Mouse (Mus musculus) heart, embryonic 14.5 days (tissue): Measurements from ENCODE around the gene Bcat1. TPM values are rescaled to one million over a fixed set of nuclear protein-coding genes. Genes with fewer than 3 reads are reported as not detected.

ENCODE experiments used
- ATAC-seq: fragments of 200-750 bp; cut with Nextera tagmentation; 2 replicates; pipeline ENCODE4 v1.8.0; 2017; ENCODE audit warnings: low read depth, moderate TSS enrichment; ENCODE audit not compliant: insufficient number of reproducible peaks, insufficient read depth, low FRiP score
- H3K27ac ChIP-seq, 2 experiments: fragments of 200-500 bp in 1 of 2; fragments of 300-500 bp in 1 of 2; sonication (generic) in 1 of 2; replicated peaks in 1 of 2; 2 replicates each; pipeline ENCODE4 v1.5.1; 2012 to 2014; ENCODE audit warnings: low read depth in 2 of 2, low read length in 2 of 2, control low read depth in 1 of 2, mild to moderate bottlenecking in 1 of 2, mixed read lengths in 1 of 2; ENCODE audit not compliant: control insufficient read depth in 1 of 2, insufficient read depth in 1 of 2
- H3K27me3 ChIP-seq: fragments of 300-500 bp; sonication (generic); 2 replicates; pipeline ENCODE4 v1.6.1; 2014; ENCODE audit warnings: mild to moderate bottlenecking, low read length, control low read depth; ENCODE audit not compliant: control insufficient read depth, insufficient read depth
- H3K36me3 ChIP-seq: fragments of 300-500 bp; sonication (generic); 2 replicates; pipeline ENCODE4 v1.6.1; 2014; ENCODE audit warnings: mild to moderate bottlenecking, control low read depth, low read length, mixed read lengths; ENCODE audit not compliant: control insufficient read depth, insufficient read depth
- H3K4me1 ChIP-seq, 2 experiments: fragments of 200-500 bp in 1 of 2; fragments of 300-500 bp in 1 of 2; sonication (generic) in 1 of 2; 2 replicates each; pipeline ENCODE4 v1.6.1; 2012 to 2014; ENCODE audit warnings: low read length in 2 of 2, control low read depth in 1 of 2, mixed read lengths in 1 of 2; ENCODE audit not compliant: control insufficient read depth in 2 of 2, insufficient read depth in 2 of 2
- H3K4me2 ChIP-seq: fragments of 300-500 bp; sonication (generic); 2 replicates; pipeline ENCODE4 v1.6.1; 2014; ENCODE audit warnings: mild to moderate bottlenecking, low read length
- H3K4me3 ChIP-seq, 2 experiments: fragments of 200-500 bp in 1 of 2; fragments of 300-500 bp in 1 of 2; sonication (generic) in 1 of 2; 2 replicates each; pipeline ENCODE4 v1.5.1; 2012 to 2014; ENCODE audit warnings: low read length in 2 of 2, mild to moderate bottlenecking in 2 of 2, control low read depth in 1 of 2, low read depth in 1 of 2, moderate library complexity in 1 of 2; ENCODE audit not compliant: control insufficient read depth in 1 of 2, insufficient read depth in 1 of 2
- H3K9ac ChIP-seq: fragments of 300-500 bp; sonication (generic); 2 replicates; pipeline ENCODE4 v1.6.1; 2014; ENCODE audit warnings: mild to moderate bottlenecking, low read length
- H3K9me3 ChIP-seq: fragments of 300-500 bp; sonication (generic); 2 replicates; pipeline ENCODE4 v1.6.1; 2016; ENCODE audit warnings: low read length, control low read depth; ENCODE audit not compliant: control insufficient read depth
- WGBS: fragments of 180-500 bp; shearing (Covaris S2); extraction: QIAGEN DNeasy Blood & Tissue Kit; methylation state at CpG from one replicate; pipeline ENCODE4 v1.1.7; 2014; 5-methylcytosine and 5-hydroxymethylcytosine counted together
- polyA plus RNA-seq: library from polyadenylated mRNA; unstranded; fragments of >200 nt; fragmentation: Nextera tagmentation; extraction: Ambion mirVana; gene quantifications from 2 replicates; pipeline ENCODE4 v1.2.1, GENCODE M21; 2014

The Bcat1 gene
- polyA plus RNA-seq, 1 experiment from 2014 or later = 6.2 TPM

- no peak for ATAC-seq
- H3K9ac ChIP-seq = 0 out of 2 replicates have a peak overlapping the region, but pooled peaks have one; percentile 11
- H3K4me3 ChIP-seq = no peak overlapping the region
- H3K27me3 ChIP-seq = no peaks in the 10 kb centered on the region
- 24% methylated on average over 18 of the region's 18 CpGs for WGBS
- peak overlapping the region; percentile 0 to 19; a peak in 1 of 4 replicates for H3K27ac ChIP-seq
- peaks cover 31 to 57% of the 10 kb centered on the region in 2 experiments for H3K4me1 ChIP-seq
- no peaks in the 10 kb centered on the region for H3K36me3 ChIP-seq
- H3K4me2 ChIP-seq = peak overlapping the region; percentile 41
- no peaks in the 10 kb centered on the region for H3K9me3 ChIP-seq
Observed at GRCm38 (mm10) chr6:145120787-145121589, 45.0 kb upstream of the Bcat1 start.

- 46% methylated on average over 2 of the region's 2 CpGs for WGBS
- Histone ChIP-seq H3K4me1 (peaks cover 24 to 48% of the 10 kb centered on the region in 2 experiments), H3K27ac (no peak overlapping the region), H3K9ac (no peak overlapping the region), H3K4me3 (no peak overlapping the region), H3K4me2 (no peak overlapping the region), H3K9me3 (no peaks in the 10 kb centered on the region), H3K36me3 (no peaks in the 10 kb centered on the region), H3K27me3 (no peaks in the 10 kb centered on the region)
- ATAC-seq = no peak
Observed at GRCm38 (mm10) chr6:145120086-145120485, 44.1 kb upstream of the Bcat1 start.

GRCm38 (mm10) chr6:145116098-145116672 lies 40.2 kb upstream of the Bcat1 start:
- no peaks in the 10 kb centered on the region for H3K9me3 ChIP-seq
- WGBS = 28% methylated on average over 4 of the region's 4 CpGs
- 0 out of 4 replicates have a peak overlapping the region, but pooled peaks of 1 of the 2 experiments have one; percentile 21 for H3K27ac ChIP-seq
- H3K27me3 ChIP-seq = no peaks in the 10 kb centered on the region
- H3K36me3 ChIP-seq = no peaks in the 10 kb centered on the region
- peaks cover 13 to 20% of the 10 kb centered on the region in 2 experiments for H3K4me1 ChIP-seq
- no peak overlapping the region for H3K4me2 ChIP-seq
- no peak overlapping the region for H3K9ac ChIP-seq
- ATAC-seq = no peak
- H3K4me3 ChIP-seq = no peak overlapping the region

GRCm38 (mm10) chr6:145115476-145116097 lies 39.6 kb upstream of the Bcat1 start, which contains the start of gene Lrmp:
TSS of gene Lrmp (plus strand) at chr6:145115653.
- no peak within 1 kb of the TSS for H3K4me2 ChIP-seq
- no peak for ATAC-seq
- no peaks in the 10 kb centered on the region for H3K27me3 ChIP-seq
- no peak within 1 kb of the TSS for H3K9ac ChIP-seq
- H3K4me3 ChIP-seq = no peak within 1 kb of the TSS
- 0 out of 4 replicates have a peak within 1 kb of the TSS, but pooled peaks of 1 of the 2 experiments have one; percentile 21 for H3K27ac ChIP-seq
- no peaks in the 10 kb centered on the region for H3K36me3 ChIP-seq
- H3K9me3 ChIP-seq = no peaks in the 10 kb centered on the region
- 62% methylated on average over 6 of the region's 6 CpGs for WGBS
- H3K4me1 ChIP-seq = peaks cover 9 to 14% of the 10 kb centered on the region in 2 experiments

GRCm38 (mm10) chr6:145114561-145114960 lies 38.6 kb upstream of the Bcat1 start:
- Histone ChIP-seq H3K27me3 (no peaks in the 10 kb centered on the region), H3K27ac (no peak overlapping the region)
- 75% methylated on average over 2 of the region's 2 CpGs for WGBS

GRCm38 (mm10) chr6:145112865-145113264 lies 36.9 kb upstream of the Bcat1 start:
- Histone ChIP-seq H3K4me1 (peaks cover 0 to 4% of the 10 kb centered on the region in 2 experiments; a peak in 2 of 4 replicates), H3K9ac (no peak overlapping the region), H3K27me3 (no peaks in the 10 kb centered on the region), H3K36me3 (no peaks in the 10 kb centered on the region), H3K27ac (no peak overlapping the region), H3K4me2 (no peak overlapping the region), H3K9me3 (no peaks in the 10 kb centered on the region), H3K4me3 (no peak overlapping the region)
- 50% methylated on average over 6 of the region's 6 CpGs for WGBS
- ATAC-seq = no peak

More at GRCm38 (mm10) chr6:145114561-145114960, 38.6 kb upstream of the Bcat1 start:
- Histone ChIP-seq H3K9ac (no peak overlapping the region), H3K36me3 (no peaks in the 10 kb centered on the region), H3K4me1 (peaks cover 4% of the 10 kb centered on the region in 2 experiments; a peak in 3 of 4 replicates), H3K9me3 (no peaks in the 10 kb centered on the region), H3K4me2 (no peak overlapping the region), H3K4me3 (no peak overlapping the region)
- no peak for ATAC-seq

GRCm38 (mm10) chr6:145110786-145111185 lies 34.8 kb upstream of the Bcat1 start:
- 88% methylated on average over 4 of the region's 4 CpGs for WGBS

More at GRCm38 (mm10) chr6:145110786-145111185, 34.8 kb upstream of the Bcat1 start:
- H3K4me2 ChIP-seq = no peak overlapping the region
- H3K4me3 ChIP-seq = no peak overlapping the region
- no peak for ATAC-seq
- H3K4me1 ChIP-seq = no peaks in the 10 kb centered on the region
- no peak overlapping the region for H3K27ac ChIP-seq
- no peaks in the 10 kb centered on the region for H3K27me3 ChIP-seq
- H3K9me3 ChIP-seq = no peaks in the 10 kb centered on the region
- no peaks in the 10 kb centered on the region for H3K36me3 ChIP-seq
- H3K9ac ChIP-seq = no peak overlapping the region
